Mouse (Mus musculus): Measurements from ENCODE around the gene Vwa2.

Vwa2 gene

GRCm38 (mm10) chr19:56873816-56874600 is at the start of gene Vwa2:
Gene Vwa2 (plus strand): TSS chr19:56874249.
- DNase-seq (ENCODE audit: low read depth, low spot score): no peak

GRCm38 (mm10) chr19:56826047-56826631 is 47.9 kb upstream of the Vwa2 start, which contains the start of gene Tdrd1:
Gene Tdrd1 (plus strand): TSS chr19:56826209.
- DNase-seq (ENCODE audit: low read depth, low spot score): no peak

GRCm38 (mm10) chr19:56828305-56828704 is 45.7 kb upstream of the Vwa2 start:
- DNase-seq (ENCODE audit: low read depth, low spot score): no peak

GRCm38 (mm10) chr19:56829267-56829666 is 44.8 kb upstream of the Vwa2 start:
- DNase-seq (ENCODE audit: low read depth, low spot score): no peak

- DNase-seq (ENCODE audit: low read depth, low spot score): no peak
Measured at GRCm38 (mm10) chr19:56830163-56830562, 43.9 kb upstream of the Vwa2 start.

DNA sequence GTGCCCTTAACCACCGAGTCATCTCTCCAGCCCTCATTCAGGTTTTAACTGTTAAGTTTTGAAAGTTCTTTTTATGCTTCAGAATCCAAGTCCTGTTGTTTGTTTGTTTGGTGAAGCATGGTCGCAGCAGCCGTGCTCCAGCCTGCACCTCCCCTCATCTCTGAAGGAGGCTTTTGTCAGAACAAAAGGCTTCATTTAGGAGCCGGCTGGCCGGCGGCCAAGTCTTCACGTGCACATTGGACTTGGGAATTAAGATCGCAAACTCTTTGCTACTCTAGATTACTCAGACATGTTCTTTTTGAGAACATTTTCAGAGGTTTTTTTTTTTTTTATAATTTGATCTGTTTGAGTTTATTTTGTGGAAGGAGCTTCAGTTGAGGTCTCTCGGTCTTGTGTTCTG is 38.7 kb upstream of the Vwa2 start:
- peak; percentile 30 for DNase-seq (ENCODE audit: low read depth, low spot score)

- DNase-seq (ENCODE audit: low read depth, low spot score): peak; percentile 65
Measured at GRCm38 (mm10) chr19:56838942-56839706, 34.9 kb upstream of the Vwa2 start.

DNA sequence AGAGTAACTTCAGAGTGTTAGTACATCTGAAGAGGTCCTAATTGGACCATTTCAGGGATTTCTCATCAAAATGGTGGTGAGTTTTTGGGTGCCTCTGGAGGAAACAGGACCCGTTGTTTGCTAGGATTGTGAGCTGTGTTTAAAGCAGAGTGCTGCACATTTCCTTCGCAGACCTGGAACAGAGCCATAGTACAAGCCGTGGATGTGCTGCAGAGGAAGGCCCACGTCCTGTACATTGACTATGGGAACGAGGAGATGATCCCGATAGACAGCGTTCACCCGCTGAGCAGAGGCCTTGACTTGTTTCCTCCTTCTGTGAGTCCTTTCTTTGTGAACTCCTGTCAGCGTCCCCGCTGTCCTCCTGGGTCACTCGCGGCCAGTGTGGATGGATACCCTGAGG is 31.1 kb upstream of the Vwa2 start:
- no peak for DNase-seq (ENCODE audit: low read depth, low spot score)

GRCm38 (mm10) chr19:56852590-56852989 is 21.5 kb upstream of the Vwa2 start:
- no peak for DNase-seq (ENCODE audit: low read depth, low spot score)

GRCm38 (mm10) chr19:56856455-56856854 is 17.6 kb upstream of the Vwa2 start:
- DNase-seq (ENCODE audit: low read depth, low spot score): no peak

DNA sequence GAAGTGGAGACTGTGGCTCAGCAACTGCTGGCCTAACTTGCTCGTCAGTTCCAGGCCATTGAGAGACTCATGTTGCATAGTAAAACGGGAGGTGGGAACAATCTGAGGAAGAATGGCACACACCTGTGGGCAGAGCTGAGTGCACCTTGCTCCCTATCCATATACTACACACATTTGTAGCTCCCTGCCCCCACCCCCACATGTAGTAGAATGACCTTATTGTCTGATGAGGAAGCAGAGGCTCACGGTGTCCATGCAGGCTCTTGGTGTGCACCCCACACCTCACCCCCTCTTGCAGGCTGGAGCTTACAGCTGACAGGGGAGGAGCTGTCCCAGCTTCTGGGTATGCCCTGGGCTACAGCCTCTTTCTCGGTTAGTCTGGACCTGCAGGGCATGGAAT is 6.3 kb upstream of the Vwa2 start:
- DNase-seq (ENCODE audit: low read depth, low spot score): no peak

- DNase-seq (ENCODE audit: low read depth, low spot score): no peak
Measured at GRCm38 (mm10) chr19:56874601-56875315, 709 bp downstream of the Vwa2 start.

DNA sequence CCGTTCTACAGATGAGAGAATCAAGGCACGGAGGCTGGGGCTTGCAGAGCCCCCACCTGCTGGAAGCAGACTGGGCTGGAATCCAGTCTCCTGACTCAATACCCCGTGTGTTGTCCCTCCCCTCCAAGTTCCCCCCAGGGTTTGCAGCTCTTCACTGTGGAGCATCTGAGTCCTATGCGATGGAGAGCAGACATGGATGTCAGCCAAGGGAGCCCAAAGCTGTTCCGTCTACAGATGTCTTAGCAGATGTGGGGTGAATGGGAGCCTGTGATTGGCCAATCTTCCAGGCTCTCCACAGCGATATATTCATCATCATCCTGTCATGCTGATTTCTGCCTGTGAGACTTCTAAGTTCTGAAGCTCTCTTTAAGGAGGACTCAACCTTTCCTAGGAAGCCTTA is 3.3 kb downstream of the Vwa2 start:
- no peak for DNase-seq (ENCODE audit: low read depth, low spot score)

DNA sequence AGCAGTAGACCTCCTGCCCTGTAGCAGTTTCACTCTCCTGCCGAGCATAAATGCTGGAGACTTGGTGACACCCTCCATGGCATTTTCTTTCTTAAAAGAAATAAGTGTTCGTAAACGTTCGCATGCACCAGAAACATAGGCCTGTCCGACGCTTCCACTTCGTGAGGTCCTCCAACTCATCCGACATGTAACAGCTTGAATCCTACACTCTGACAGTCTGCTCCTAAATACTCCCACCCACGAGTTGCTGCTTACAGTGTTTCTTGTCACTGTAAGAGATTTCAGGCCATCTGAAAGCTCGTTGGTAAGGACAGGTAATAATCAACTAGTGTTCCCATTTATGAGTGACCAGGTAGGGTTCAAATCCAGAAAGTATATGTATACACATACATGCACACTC is 13.8 kb downstream of the Vwa2 start:
- DNase-seq (ENCODE audit: low read depth, low spot score): no peak

DNA sequence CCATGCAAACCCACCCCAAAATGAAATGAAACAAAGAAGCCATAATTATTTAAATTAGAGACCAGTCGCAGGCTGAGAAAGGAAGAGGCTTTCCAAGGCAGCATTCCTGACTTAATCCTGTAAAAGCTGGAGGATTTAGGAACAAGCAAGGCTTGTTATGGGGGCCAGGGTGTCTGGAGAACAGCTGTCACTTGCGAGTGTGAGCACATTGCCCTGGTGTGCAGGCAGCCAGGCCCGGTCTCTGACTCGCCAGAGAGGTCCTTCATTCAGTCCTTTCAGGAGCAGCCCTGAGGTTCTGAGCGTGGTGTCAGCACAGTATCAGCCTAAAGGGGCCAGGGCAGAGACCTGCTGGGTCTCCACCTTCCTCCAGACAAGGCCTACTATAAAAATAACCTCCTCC is 14.6 kb downstream of the Vwa2 start:
- no peak for DNase-seq (ENCODE audit: low read depth, low spot score)

GRCm38 (mm10) chr19:56891438-56891837 is 17.4 kb downstream of the Vwa2 start:
- no peak for DNase-seq (ENCODE audit: low read depth, low spot score)

GRCm38 (mm10) chr19:56892586-56892985 is 18.5 kb downstream of the Vwa2 start:
- DNase-seq (ENCODE audit: low read depth, low spot score): no peak

GRCm38 (mm10) chr19:56893326-56893725 is 19.3 kb downstream of the Vwa2 start:
- DNase-seq (ENCODE audit: low read depth, low spot score): no peak

GRCm38 (mm10) chr19:56897654-56898053 is 23.6 kb downstream of the Vwa2 start:
- DNase-seq (ENCODE audit: low read depth, low spot score): no peak

GRCm38 (mm10) chr19:56904095-56904494 is 30.0 kb downstream of the Vwa2 start:
- no peak for DNase-seq (ENCODE audit: low read depth, low spot score)

DNA sequence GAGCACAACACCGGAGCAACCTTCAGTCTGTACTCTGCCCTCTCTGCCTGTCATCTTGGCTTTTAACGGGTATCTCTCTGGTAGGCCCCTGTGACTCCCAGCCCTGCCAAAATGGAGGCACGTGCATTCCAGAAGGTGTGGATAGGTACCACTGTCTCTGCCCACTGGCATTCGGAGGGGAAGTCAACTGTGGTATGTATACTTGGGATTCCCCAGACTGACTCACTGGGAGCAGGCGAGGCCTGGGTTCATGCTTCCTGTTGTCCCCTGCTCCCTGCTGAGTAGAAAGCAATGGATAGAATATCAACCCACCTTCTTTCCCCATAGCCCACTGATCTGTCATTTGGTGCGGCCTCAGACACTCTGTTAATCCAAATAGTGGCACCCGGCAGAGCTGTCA is 31.3 kb downstream of the Vwa2 start:
- DNase-seq (ENCODE audit: low read depth, low spot score): no peak

GRCm38 (mm10) chr19:56907850-56908249 is 33.8 kb downstream of the Vwa2 start:
- DNase-seq (ENCODE audit: low read depth, low spot score): no peak
